Mouse (Mus musculus): ENCODE measurements around the gene Olfr1243. TPM values are rescaled to one million over a fixed set of nuclear protein-coding genes. Genes with fewer than 3 reads are reported as not detected.
"Not testable (repeated sequence)": the region's sequence is repeated elsewhere in the genome, so short reads cannot be mapped to it uniquely, and the experiment has no call there.

Gene Olfr1243
- not detected in 2 replicates for polyA plus RNA-seq (2016; fragmentation: Nextera tagmentation; extraction: Ambion mirVana)

- no peak for ATAC-seq (ENCODE audit: low FRiP score, low read depth)
- WGBS = 80% methylated on average over 1 of the region's 1 CpGs
- Histone ChIP-seq H3K4me1 (no peaks in the 10 kb centered on the region), H3K9me3 (no peaks in the 10 kb centered on the region), H3K36me3 (no peaks in the 10 kb centered on the region), H3K4me3 (no peak within 1 kb of the TSS), H3K4me2 (replicated peaks) (no peak within 1 kb of the TSS), H3K27me3 (replicated peaks) (no peaks in the 10 kb centered on the region), H3K9ac (no peak within 1 kb of the TSS), H3K27ac (no peak within 1 kb of the TSS)
These were observed at the start of gene Olfr1243 for GRCm38 (mm10) chr2:89531387-89531786. Gene Olfr1243, minus strand, starts transcription at chr2:89531487.

GRCm38 (mm10) chr2:89578347-89578746 lies 47.1 kb upstream of the Olfr1243 start, which contains the start of gene Olfr1245:
Gene Olfr1245, minus strand, starts transcription at chr2:89578447.
- H3K9me3 ChIP-seq = no peaks in the 10 kb centered on the region
- H3K27me3 ChIP-seq (replicated peaks) = no peaks in the 10 kb centered on the region
- H3K36me3 ChIP-seq = no peaks in the 10 kb centered on the region
- no peak within 1 kb of the TSS for H3K9ac ChIP-seq
- no peaks in the 10 kb centered on the region for H3K4me1 ChIP-seq
- no peak for ATAC-seq (ENCODE audit: low FRiP score, low read depth)
- WGBS = 94% methylated on average over 1 of the region's 1 CpGs
- H3K4me3 ChIP-seq = no peak within 1 kb of the TSS
- no peak within 1 kb of the TSS for H3K27ac ChIP-seq
- no peak within 1 kb of the TSS for H3K4me2 ChIP-seq (replicated peaks)

- H3K9ac ChIP-seq, H3K9me3 ChIP-seq: not testable (repeated sequence)
- 54% methylated on average over 2 of the region's 2 CpGs for WGBS
These were observed 31.4 kb upstream of the Olfr1243 start for GRCm38 (mm10) chr2:89562706-89563105.

GRCm38 (mm10) chr2:89544516-89544915 lies 13.2 kb upstream of the Olfr1243 start:
- H3K9ac ChIP-seq = no peak overlapping the region
- H3K9me3 ChIP-seq = no peaks in the 10 kb centered on the region
- H3K27ac ChIP-seq = no peak overlapping the region
- WGBS = 54% methylated on average over 2 of the region's 2 CpGs
- no peak for ATAC-seq (ENCODE audit: low FRiP score, low read depth)
- H3K4me3 ChIP-seq = no peak overlapping the region
- H3K27me3 ChIP-seq (replicated peaks) = no peaks in the 10 kb centered on the region
- no peaks in the 10 kb centered on the region for H3K36me3 ChIP-seq
- H3K4me2 ChIP-seq (replicated peaks) = no peak overlapping the region
- no peaks in the 10 kb centered on the region for H3K4me1 ChIP-seq

More at GRCm38 (mm10) chr2:89562706-89563105, 31.4 kb upstream of the Olfr1243 start:
- ATAC-seq (ENCODE audit: low FRiP score, low read depth); H3K36me3 ChIP-seq; H3K4me3 ChIP-seq; H3K4me1 ChIP-seq; H3K27me3 ChIP-seq (replicated peaks); H3K27ac ChIP-seq; H3K4me2 ChIP-seq (replicated peaks): not testable (repeated sequence)

GRCm38 (mm10) chr2:89539923-89540322 lies 8.6 kb upstream of the Olfr1243 start:
- no peaks in the 10 kb centered on the region for H3K4me1 ChIP-seq
- H3K9ac ChIP-seq = no peak overlapping the region
- H3K4me3 ChIP-seq = no peak overlapping the region
- no peak for ATAC-seq (ENCODE audit: low FRiP score, low read depth)
- no peak overlapping the region for H3K4me2 ChIP-seq (replicated peaks)
- no peaks in the 10 kb centered on the region for H3K27me3 ChIP-seq (replicated peaks)
- WGBS = 61% methylated on average over 1 of the region's 1 CpGs
- no peaks in the 10 kb centered on the region for H3K36me3 ChIP-seq
- H3K9me3 ChIP-seq = no peaks in the 10 kb centered on the region
- no peak overlapping the region for H3K27ac ChIP-seq

GRCm38 (mm10) chr2:89498235-89498634 lies 33.1 kb downstream of the Olfr1243 start, which contains the start of gene Olfr1242:
Gene Olfr1242, minus strand, starts transcription at chr2:89498335.
- H3K9me3 ChIP-seq = no peaks in the 10 kb centered on the region

GRCm38 (mm10) chr2:89487026-89487425 lies 44.3 kb downstream of the Olfr1243 start, which contains the start of gene Olfr1241:
Gene Olfr1241, minus strand, starts transcription at chr2:89487126.
- Histone ChIP-seq H3K36me3 (no peaks in the 10 kb centered on the region), H3K4me1 (no peaks in the 10 kb centered on the region), H3K27me3 (replicated peaks) (no peaks in the 10 kb centered on the region), H3K9me3 (no peaks in the 10 kb centered on the region), H3K27ac (no peak within 1 kb of the TSS), H3K4me2 (replicated peaks) (no peak within 1 kb of the TSS), H3K9ac (no peak within 1 kb of the TSS), H3K4me3 (no peak within 1 kb of the TSS)
- no peak for ATAC-seq (ENCODE audit: low FRiP score, low read depth)

More at GRCm38 (mm10) chr2:89498235-89498634, 33.1 kb downstream of the Olfr1243 start, which contains the start of gene Olfr1242:
- H3K4me1 ChIP-seq = no peaks in the 10 kb centered on the region
- no peak for ATAC-seq (ENCODE audit: low FRiP score, low read depth)
- 87% methylated on average over 1 of the region's 1 CpGs for WGBS
- H3K9ac ChIP-seq = no peak within 1 kb of the TSS
- no peaks in the 10 kb centered on the region for H3K36me3 ChIP-seq
- no peak within 1 kb of the TSS for H3K27ac ChIP-seq
- H3K4me3 ChIP-seq = no peak within 1 kb of the TSS
- H3K4me2 ChIP-seq (replicated peaks) = no peak within 1 kb of the TSS
- no peaks in the 10 kb centered on the region for H3K27me3 ChIP-seq (replicated peaks)

Other genes starting within 250 kb of the Olfr1243 start
- not detected in 2 replicates for gene Olfr1229, start 243.5 kb downstream of the Olfr1243 start, polyA plus RNA-seq (2016; fragmentation: Nextera tagmentation; extraction: Ambion mirVana)
- gene Olfr1230, start 234.2 kb downstream of the Olfr1243 start, polyA plus RNA-seq (2016; fragmentation: Nextera tagmentation; extraction: Ambion mirVana) = not detected in 2 replicates
- gene Olfr1231, start 224.4 kb downstream of the Olfr1243 start, polyA plus RNA-seq (2016; fragmentation: Nextera tagmentation; extraction: Ambion mirVana) = not detected in 2 replicates
- gene Olfr1232, start 201.8 kb downstream of the Olfr1243 start, polyA plus RNA-seq (2016; fragmentation: Nextera tagmentation; extraction: Ambion mirVana) = not detected in 2 replicates
- gene Olfr1233, start 189.1 kb downstream of the Olfr1243 start, polyA plus RNA-seq (2016; fragmentation: Nextera tagmentation; extraction: Ambion mirVana) = not detected in 2 replicates
- gene Olfr1234, start 166.6 kb downstream of the Olfr1243 start, polyA plus RNA-seq (2016; fragmentation: Nextera tagmentation; extraction: Ambion mirVana) = not detected in 2 replicates
- not detected in 2 replicates for gene Olfr1238, start 121.8 kb downstream of the Olfr1243 start, polyA plus RNA-seq (2016; fragmentation: Nextera tagmentation; extraction: Ambion mirVana)
- not detected in 2 replicates for gene Olfr1239, start 111.1 kb downstream of the Olfr1243 start, polyA plus RNA-seq (2016; fragmentation: Nextera tagmentation; extraction: Ambion mirVana)
- gene Olfr1240, start 88.5 kb downstream of the Olfr1243 start, polyA plus RNA-seq (2016; fragmentation: Nextera tagmentation; extraction: Ambion mirVana) = not detected in 2 replicates
- gene Olfr1241, start 44.4 kb downstream of the Olfr1243 start, polyA plus RNA-seq (2016; fragmentation: Nextera tagmentation; extraction: Ambion mirVana) = not detected in 2 replicates
- not detected in 2 replicates for gene Olfr1242, start 33.2 kb downstream of the Olfr1243 start, polyA plus RNA-seq (2016; fragmentation: Nextera tagmentation; extraction: Ambion mirVana)
- gene Olfr1245, start 47.0 kb upstream of the Olfr1243 start, polyA plus RNA-seq (2016; fragmentation: Nextera tagmentation; extraction: Ambion mirVana) = not detected in 2 replicates
- gene Olfr1246, start 61.7 kb upstream of the Olfr1243 start, polyA plus RNA-seq (2016; fragmentation: Nextera tagmentation; extraction: Ambion mirVana) = not detected in 2 replicates
- not detected in 2 replicates for gene Olfr1247, start 82.6 kb upstream of the Olfr1243 start, polyA plus RNA-seq (2016; fragmentation: Nextera tagmentation; extraction: Ambion mirVana)
- not detected in 2 replicates for gene Olfr1248, start 86.8 kb upstream of the Olfr1243 start, polyA plus RNA-seq (2016; fragmentation: Nextera tagmentation; extraction: Ambion mirVana)
- gene Olfr1249, start 103.5 kb upstream of the Olfr1243 start, polyA plus RNA-seq (2016; fragmentation: Nextera tagmentation; extraction: Ambion mirVana) = not detected in 2 replicates
- not detected in 2 replicates for gene Olfr1250, start 130.0 kb upstream of the Olfr1243 start, polyA plus RNA-seq (2016; fragmentation: Nextera tagmentation; extraction: Ambion mirVana)
- gene Olfr1251, start 140.4 kb upstream of the Olfr1243 start, polyA plus RNA-seq (2016; fragmentation: Nextera tagmentation; extraction: Ambion mirVana) = not detected in 2 replicates
- not detected in 2 replicates for gene Olfr1252, start 193.5 kb upstream of the Olfr1243 start, polyA plus RNA-seq (2016; fragmentation: Nextera tagmentation; extraction: Ambion mirVana)
- not detected in 2 replicates for gene Olfr1253, start 225.6 kb upstream of the Olfr1243 start, polyA plus RNA-seq (2016; fragmentation: Nextera tagmentation; extraction: Ambion mirVana)

Measured in neural tube, embryonic 12.5 days (tissue).